Mouse (Mus musculus) testis, postnatal 14 days (tissue): Measurements from ENCODE around the gene Cdh10.

ENCODE experiments used
- DNase-seq: peaks from one replicate; pipeline ENCODE4 v3.0.0; 2021; ENCODE audit warnings: low spot score

Gene Cdh10

DNA sequence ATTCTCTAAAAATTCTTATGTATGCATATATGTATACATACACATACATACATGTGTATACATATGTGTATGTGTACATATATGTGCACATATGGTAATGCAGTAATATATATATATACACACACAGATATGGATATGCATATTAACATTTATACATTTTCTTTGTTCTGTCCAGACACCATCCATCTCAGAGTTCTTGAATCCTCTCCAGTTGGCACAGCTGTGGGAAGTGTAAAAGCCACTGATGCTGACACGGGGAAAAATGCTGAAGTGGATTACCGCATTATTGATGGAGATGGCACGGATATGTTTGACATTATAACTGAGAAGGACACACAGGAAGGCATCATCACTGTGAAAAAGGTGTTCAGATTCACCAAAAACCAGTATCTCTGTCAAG, 166.1 kb downstream of the Cdh10 start:
- no peak for DNase-seq

DNA sequence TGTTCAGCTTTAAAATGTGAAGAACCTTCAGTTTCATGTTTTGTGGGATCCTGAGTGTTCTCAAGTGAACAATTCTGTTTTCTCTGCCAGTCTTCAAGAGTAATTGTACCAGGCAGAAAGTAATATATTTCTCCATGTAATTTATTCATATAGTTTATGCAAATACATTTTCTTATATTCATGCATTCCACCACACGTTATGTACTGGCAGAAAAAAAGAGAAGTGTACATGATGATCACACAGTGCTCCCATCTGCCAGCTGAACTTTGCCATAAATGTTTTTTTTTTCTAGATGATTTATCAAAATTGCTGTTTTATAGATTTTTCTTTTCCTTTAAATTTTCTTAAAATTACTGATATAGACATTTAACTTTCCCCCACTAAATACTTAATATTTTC, 168.9 kb downstream of the Cdh10 start:
- DNase-seq: no peak

DNA sequence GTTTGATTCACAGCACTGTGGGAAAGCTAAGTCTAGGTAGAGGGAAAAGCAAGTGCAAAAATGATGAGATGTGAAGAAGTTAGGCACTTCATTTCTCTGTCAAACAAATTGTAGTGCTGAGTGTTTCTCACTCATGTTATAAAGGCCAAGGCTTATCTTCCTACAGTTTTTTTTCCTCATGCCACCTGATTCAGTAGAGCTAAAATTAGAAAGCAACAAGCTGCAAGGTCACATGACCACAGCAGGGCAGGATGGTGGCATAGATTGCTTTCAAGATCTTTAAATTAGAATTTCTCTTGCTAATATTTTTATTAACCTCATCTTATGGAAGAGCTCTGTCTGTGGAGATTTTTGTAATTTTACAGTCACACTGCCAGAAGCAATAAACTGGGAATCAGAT, 174.8 kb downstream of the Cdh10 start:
- no peak for DNase-seq

DNA sequence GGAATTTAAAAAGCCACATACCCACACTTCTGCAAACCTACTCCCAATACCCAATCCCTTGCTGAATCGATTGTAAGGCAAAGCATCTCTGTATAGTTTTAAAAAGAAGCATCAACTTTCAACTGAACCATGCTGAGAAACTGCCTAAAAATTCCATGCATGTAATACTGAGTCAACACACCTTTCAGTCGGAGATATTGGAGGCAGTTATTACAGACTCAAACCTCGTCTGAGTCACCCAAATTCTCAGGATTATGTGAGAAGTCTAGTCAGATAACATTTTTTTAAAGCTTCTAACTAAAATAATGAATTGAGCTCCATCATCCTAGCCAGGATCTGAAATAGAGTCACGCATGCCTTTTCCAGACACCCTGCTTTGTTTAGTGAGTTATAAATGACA, 175.5 kb downstream of the Cdh10 start:
- DNase-seq: no peak

DNA sequence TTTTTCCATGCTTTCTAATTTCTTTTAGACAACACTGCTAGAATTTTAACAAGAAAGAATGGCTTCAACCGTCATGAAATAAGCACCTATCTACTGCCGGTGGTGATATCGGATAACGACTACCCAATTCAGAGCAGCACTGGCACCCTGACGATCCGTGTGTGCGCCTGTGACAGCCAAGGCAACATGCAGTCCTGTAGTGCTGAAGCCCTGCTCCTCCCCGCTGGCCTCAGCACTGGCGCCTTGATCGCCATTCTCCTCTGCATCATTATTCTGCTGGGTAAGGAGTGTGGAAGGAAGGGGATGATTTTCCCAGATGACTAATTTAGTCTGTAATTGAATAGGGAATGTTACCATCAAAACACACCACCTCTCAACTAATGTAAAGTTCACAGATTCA, 192.1 kb downstream of the Cdh10 start:
- no peak for DNase-seq

DNA sequence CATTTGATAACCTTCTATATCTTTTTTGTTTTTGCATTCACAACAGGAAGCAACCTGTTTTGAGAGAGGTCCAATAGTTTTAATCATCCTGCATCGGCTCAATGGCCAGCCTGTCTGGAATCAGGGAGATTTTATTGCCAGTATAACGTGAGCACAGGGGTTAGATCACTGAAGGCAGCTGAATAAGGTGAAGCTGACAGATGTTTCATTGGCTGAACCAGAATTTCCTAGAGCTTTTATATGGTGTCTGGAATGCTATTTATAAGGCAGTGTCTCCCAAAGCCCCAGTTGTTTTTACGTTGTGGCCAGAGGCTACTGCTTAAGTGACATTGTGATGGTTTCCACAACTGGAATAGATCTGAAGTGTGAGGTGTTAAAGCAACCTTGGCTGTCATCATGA, 214.2 kb downstream of the Cdh10 start:
- DNase-seq: no peak

DNA sequence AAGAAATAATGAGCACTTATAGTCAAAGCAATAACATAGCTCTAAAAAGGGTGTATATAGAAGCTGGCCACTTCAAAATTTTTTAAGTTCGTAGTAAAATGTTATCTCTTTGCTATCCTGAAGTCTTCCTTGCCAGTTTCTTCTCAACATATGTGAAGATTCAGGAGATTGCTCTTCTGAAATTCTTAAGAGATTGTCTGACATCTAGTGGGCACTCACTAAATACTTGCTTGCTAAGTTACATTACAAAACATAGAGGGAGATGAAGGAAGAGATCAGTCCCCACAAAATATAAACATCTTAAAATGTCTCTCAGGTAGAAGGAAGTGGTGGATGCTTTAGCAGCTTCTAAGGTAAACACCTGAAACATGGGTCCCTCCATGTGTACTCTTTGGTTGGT, 221.3 kb downstream of the Cdh10 start:
- no peak for DNase-seq
